Mouse (Mus musculus) left cerebral cortex, postnatal 25 days (tissue): ENCODE results near the gene Kcnb1. TPM values are rescaled to one million over a fixed set of nuclear protein-coding genes. Genes with fewer than 3 reads are reported as not detected.
"Not testable (repeated sequence)": the region's sequence is repeated elsewhere in the genome, so short reads cannot be mapped to it uniquely, and the experiment has no call there.

Experiments
- DNase-seq, 2 experiments: peaks; one replicate each; pipeline ENCODE4 v3.0.0; 2022; ENCODE audit warnings: low spot score in 2 of 2, mixed read lengths in 1 of 2
- intact Hi-C: fragments of 180-260 bp; cut with DNase I; formaldehyde crosslinking; loops from one replicate; pipeline ENCODE4 v1.15.1; 2025
- total RNA-seq, 2 experiments: library from RNA; stranded (reverse); gene quantifications; 2 replicates each; pipeline ENCODE4 v1.2.3; 2021

Gene Kcnb1
- total RNA-seq, 2 experiments from 2014 or later = 192 to 207 TPM

GRCm38 (mm10) chr2:167208984-167209383 lies 19.0 kb upstream of the Kcnb1 start:
- no peak for DNase-seq

GRCm38 (mm10) chr2:167205918-167206629 lies 16.1 kb upstream of the Kcnb1 start:
- no peak for DNase-seq
- intact Hi-C loops = no loop called here

More at GRCm38 (mm10) chr2:167208984-167209383, 19.0 kb upstream of the Kcnb1 start:
- intact Hi-C loops = no loop called here

- intact Hi-C loops = loop anchor here (5.0 kb wide), 1 partner anchor 132 kb away; no protein-coding TSS in a partner anchor
- not testable (repeated sequence) for DNase-seq
These were observed 14.7 kb upstream of the Kcnb1 start for GRCm38 (mm10) chr2:167204686-167205085.

- intact Hi-C loops = loop anchor here (5.0 kb wide), 1 partner anchor 131 kb away; no protein-coding TSS in a partner anchor
- DNase-seq = peak in 1 of 2 experiments; percentile 63
These were observed 13.7 kb upstream of the Kcnb1 start for GRCm38 (mm10) chr2:167203505-167204166.

- DNase-seq = peak; percentile 91 to 97
- intact Hi-C loops = loop anchor here (5.0 kb wide), 1 partner anchor 129 kb away; no protein-coding TSS in a partner anchor
These were observed 11.7 kb upstream of the Kcnb1 start for GRCm38 (mm10) chr2:167201463-167202291.

- intact Hi-C loops = loop anchor here (10.0 kb wide), 1 partner anchor 294 kb away; the partner anchor contains the start of gene Cse1l
- DNase-seq = no peak
These were observed 8.9 kb upstream of the Kcnb1 start for GRCm38 (mm10) chr2:167198660-167199427.

GRCm38 (mm10) chr2:167193361-167193760 lies 3.4 kb upstream of the Kcnb1 start:
- no peak for DNase-seq
- intact Hi-C loops = loop anchor here (10.0 kb wide), 1 partner anchor 289 kb away; the partner anchor contains the start of gene Cse1l

- peak in 1 of 2 experiments; percentile 68 for DNase-seq
- intact Hi-C loops = loop anchor here (1.0 to 10.0 kb wide), 5 partner anchors 37 to 285 kb away; partner anchors contain the start of gene Cse1l
These were observed 472 bp downstream of the Kcnb1 start for GRCm38 (mm10) chr2:167189291-167190075.

GRCm38 (mm10) chr2:167188315-167189207 lies 1.4 kb downstream of the Kcnb1 start:
- DNase-seq = peak in 1 of 2 experiments; percentile 61
- intact Hi-C loops = loop anchor here (1.0 to 10.0 kb wide), 3 partner anchors 36 to 76 kb away; no protein-coding TSS in a partner anchor

- intact Hi-C loops = loop anchor here (5.0 to 10.0 kb wide), 2 partner anchors 35 to 52 kb away; no protein-coding TSS in a partner anchor
- DNase-seq = peak in 1 of 2 experiments; percentile 60
These were observed 2.8 kb downstream of the Kcnb1 start for GRCm38 (mm10) chr2:167187119-167187518.

- intact Hi-C loops = loop anchor here (5.0 to 10.0 kb wide), 2 partner anchors 34 to 52 kb away; no protein-coding TSS in a partner anchor
- no peak for DNase-seq
These were observed 3.4 kb downstream of the Kcnb1 start for GRCm38 (mm10) chr2:167186544-167186943.

- DNase-seq = no peak
- intact Hi-C loops = loop anchor here (5.0 to 10.0 kb wide), 2 partner anchors 34 to 51 kb away; no protein-coding TSS in a partner anchor
These were observed 4.0 kb downstream of the Kcnb1 start for GRCm38 (mm10) chr2:167186003-167186402.

- intact Hi-C loops = loop anchor here (5.0 to 10.0 kb wide), 2 partner anchors 33 to 51 kb away; no protein-coding TSS in a partner anchor
- DNase-seq = peak in 1 of 2 experiments; percentile 79
These were observed 4.5 kb downstream of the Kcnb1 start for GRCm38 (mm10) chr2:167185432-167185831.

- DNase-seq = no peak
- intact Hi-C loops = loop anchor here (10.0 kb wide), 1 partner anchor 47 kb away; no protein-coding TSS in a partner anchor
These were observed 8.1 kb downstream of the Kcnb1 start for GRCm38 (mm10) chr2:167181662-167182389.

GRCm38 (mm10) chr2:167181096-167181495 lies 8.9 kb downstream of the Kcnb1 start:
- no peak for DNase-seq
- intact Hi-C loops = loop anchor here (10.0 kb wide), 1 partner anchor 46 kb away; no protein-coding TSS in a partner anchor

- intact Hi-C loops = no loop called here
- no peak for DNase-seq
These were observed 10.7 kb downstream of the Kcnb1 start for GRCm38 (mm10) chr2:167179301-167179700.
